ENCODE assay signal across 8 mouse cellular contexts in genomic region chr16:30063121-30063881, GRCm38 (mm10). TPM values are rescaled to one million over a fixed set of nuclear protein-coding genes. Genes with fewer than 3 reads are reported as not detected.
DNase-seq lines count a peak whose midpoint lies in the region; ATAC-seq and TF ChIP-seq lines count a peak whose summit lies in the region.

No protein-coding gene starts in this region.

- H3K9ac ChIP-seq in embryonic facial prominence, embryonic 13.5 days = peak overlapping the region; percentile 87
- peak overlapping the region; percentile 97 for H3K9ac ChIP-seq in heart, embryonic 13.5 days
- peak overlapping the region; percentile 89 for H3K9ac ChIP-seq in lung, embryonic 14.5 days

- H3K27ac ChIP-seq in embryonic facial prominence, embryonic 13.5 days = peak overlapping the region; percentile 95
- peak overlapping the region; percentile 99 for H3K27ac ChIP-seq in heart, embryonic 13.5 days (replicated peaks)
- H3K27ac ChIP-seq in lung, embryonic 14.5 days (ENCODE audit: low read depth) = peak overlapping the region; percentile 99

- H3K36me3 ChIP-seq in C2C12 (ENCODE audit: control insufficient read depth, insufficient read depth) = peaks cover 12% of the 10 kb centered on the region
- no peaks in the 10 kb centered on the region for H3K36me3 ChIP-seq in embryonic facial prominence, embryonic 13.5 days
- H3K36me3 ChIP-seq in heart, embryonic 13.5 days = no peaks in the 10 kb centered on the region
- peaks cover 11% of the 10 kb centered on the region for H3K36me3 ChIP-seq in lung, embryonic 14.5 days (ENCODE audit: insufficient read depth)

- no peak for TF ChIP-seq CTCF in C2C12 (IDR thresholded peaks at IDR 0.05; ENCODE audit: control insufficient read depth, insufficient read depth, insufficient read length)
- no peak for TF ChIP-seq CTCF in lung, embryonic 14.5 days (IDR thresholded peaks at IDR 0.05; ENCODE audit: low read depth)

- H3K4me3 ChIP-seq in C2C12 (ENCODE audit: insufficient read depth, poor library complexity, severe bottlenecking) = peak overlapping the region; percentile 28
- H3K4me3 ChIP-seq in embryonic facial prominence, embryonic 13.5 days = peak overlapping the region; percentile 69
- peak overlapping the region; percentile 71 for H3K4me3 ChIP-seq in heart, embryonic 13.5 days
- H3K4me3 ChIP-seq in lung, embryonic 14.5 days (ENCODE audit: low read depth, low read length) = peak overlapping the region; percentile 84

- no peaks in the 10 kb centered on the region for H3K27me3 ChIP-seq in C2C12 (ENCODE audit: control insufficient read depth, insufficient read depth, insufficient read length)
- H3K27me3 ChIP-seq in embryonic facial prominence, embryonic 13.5 days = no peaks in the 10 kb centered on the region
- no peaks in the 10 kb centered on the region; the same call in 1 of the 2 replicates for H3K27me3 ChIP-seq in heart, embryonic 13.5 days (replicated peaks)
- no peaks in the 10 kb centered on the region for H3K27me3 ChIP-seq in lung, embryonic 14.5 days (ENCODE audit: insufficient read depth, low read length)

- peak; percentile 84 to 92 for DNase-seq in adrenal gland, adult (ENCODE audit: inconsistent age in 2 of 2, low spot score in 1 of 2)
- DNase-seq in kidney, postnatal 10 days = peak; percentile 89
- peak; percentile 84 for DNase-seq in lung, embryonic 14.5 days
- peak; percentile 43 for DNase-seq in retina, postnatal 7 days (ENCODE audit: low read depth, low spot score)

- peak overlapping the region; percentile 85 for H3ac ChIP-seq in C2C12 (ENCODE audit: control insufficient read depth, insufficient read length, low read depth)

- H3K9me3 ChIP-seq in embryonic facial prominence, embryonic 13.5 days = no peaks in the 10 kb centered on the region
- no peaks in the 10 kb centered on the region for H3K9me3 ChIP-seq in heart, embryonic 13.5 days
- H3K9me3 ChIP-seq in lung, embryonic 14.5 days (ENCODE audit: low read depth, low read length) = no peaks in the 10 kb centered on the region

- H3K79me3 ChIP-seq in C2C12 (ENCODE audit: low read depth) = peaks cover 25% of the 10 kb centered on the region

- H3K4me2 ChIP-seq in embryonic facial prominence, embryonic 13.5 days = peak overlapping the region; percentile 95
- peak overlapping the region; percentile 89 for H3K4me2 ChIP-seq in heart, embryonic 13.5 days
- H3K4me2 ChIP-seq in lung, embryonic 14.5 days = peak overlapping the region; percentile 92

- ATAC-seq in embryonic facial prominence, embryonic 13.5 days (ENCODE audit: insufficient number of reproducible peaks, insufficient read depth, low FRiP score, low TSS enrichment, low read depth) = peak; percentile 4; the same call in 1 of the 2 replicates
- peak; percentile 9; the same call in 1 of the 2 replicates for ATAC-seq in heart, embryonic 13.5 days (ENCODE audit: extremely low read depth, insufficient number of reproducible peaks, low FRiP score, low TSS enrichment)
- peak; percentile 13 for ATAC-seq in lung, embryonic 14.5 days (ENCODE audit: insufficient read depth)
- no peak for ATAC-seq in activated CD4-positive, CD25-positive, alpha-beta regulatory T cell, adult 4 months

- H3K4me1 ChIP-seq in embryonic facial prominence, embryonic 13.5 days = peaks cover 63% of the 10 kb centered on the region
- H3K4me1 ChIP-seq in heart, embryonic 13.5 days = peaks cover 63% of the 10 kb centered on the region
- peaks cover 46% of the 10 kb centered on the region for H3K4me1 ChIP-seq in lung, embryonic 14.5 days (ENCODE audit: insufficient read depth)

- WGBS in embryonic facial prominence, embryonic 13.5 days = under 1% methylated on average over 70 of the region's 82 CpGs
- WGBS in heart, embryonic 13.5 days = under 1% methylated on average over 67 of the region's 82 CpGs
- WGBS in lung, embryonic 14.5 days = under 1% methylated on average over 79 of the region's 82 CpGs

- H3K79me2 ChIP-seq in C2C12 (ENCODE audit: control insufficient read depth, insufficient read depth) = peaks cover 31% of the 10 kb centered on the region

TF ChIP-seq in C2C12, 6 proteins besides CTCF, POLR2A, EP300 and RAD21:
- TF ChIP-seq MYOG (IDR thresholded peaks at IDR 0.05; ENCODE audit: control insufficient read depth, extremely low read depth, insufficient read length) (no peak), FOSL1 (IDR thresholded peaks at IDR 0.05; ENCODE audit: insufficient read depth, low read length, poor library complexity, severe bottlenecking) (no peak), MAX (IDR thresholded peaks at IDR 0.05) (no peak), USF1 (IDR thresholded peaks at IDR 0.05; ENCODE audit: low read depth) (no peak), MYOD1 (IDR thresholded peaks at IDR 0.05; ENCODE audit: control insufficient read depth, insufficient read length, low read depth) (no peak), CEBPB (IDR thresholded peaks at IDR 0.05; ENCODE audit: low read depth) (no peak)

RNA-seq across cellular contexts. Expression of gene Hes1, which starts 0.9 kb away (rescaled TPM):
- polyA plus RNA-seq in C2C12 (2012; fragmentation: generic; extraction: Trizol) = 41.9 TPM
- polyA plus RNA-seq in embryonic facial prominence, embryonic 13.5 days (2015; fragmentation: Nextera tagmentation; extraction: Ambion mirVana) = 42.9 and 44.3 TPM in 2 replicates
- 19.9 and 21.4 TPM in 2 replicates for polyA plus RNA-seq in heart, embryonic 13.5 days (2015; fragmentation: Nextera tagmentation; extraction: Ambion mirVana)
- polyA plus RNA-seq in lung, embryonic 14.5 days (2014; fragmentation: Nextera tagmentation; extraction: Ambion mirVana) = 52.9 and 54.0 TPM in 2 replicates
- not detected for polyA plus RNA-seq in activated CD4-positive, CD25-positive, alpha-beta regulatory T cell, adult 4 months (2017; shearing (Covaris generic))

Comparison
In these comparisons a context has a peak if more than half of its experiments do, and no peak if none do; other contexts are left out.
1. H3K4me3 ChIP-seq: peak in every context shown above with its lines; median percentile 84 in lung, embryonic 14.5 days; 71 in heart, embryonic 13.5 days; 69 in embryonic facial prominence, embryonic 13.5 days; 28 in C2C12.
2. RNA of gene Hes1, which starts 0.9 kb away (polyA plus RNA-seq): 52.9 to 54.0 TPM in lung, embryonic 14.5 days, 42.9 to 44.3 TPM in embryonic facial prominence, embryonic 13.5 days, 41.9 TPM in C2C12 (single experiment) and 19.9 to 21.4 TPM in heart, embryonic 13.5 days; not detected in activated CD4-positive, CD25-positive, alpha-beta regulatory T cell, adult 4 months; every median in the first group is over 10 times any median in the second.
3. Peak in every context shown above with its lines, with median percentiles within 50 percentile points of each other: DNase-seq, H3K27ac ChIP-seq, H3K4me2 ChIP-seq and H3K9ac ChIP-seq.